Mouse (Mus musculus) bone marrow, adult 2 months (tissue): ENCODE data around the gene Catsper2.

Experiments used
- CTCF ChIP-seq: fragments of 200-500 bp; IDR thresholded peaks from 2 replicates; pipeline ENCODE4 v1.5.1; 2011; ENCODE audit warnings: low read length, control low read depth; ENCODE audit not compliant: control insufficient read depth, insufficient read depth
- POLR2A ChIP-seq: fragments of 200-500 bp; IDR thresholded peaks from 2 replicates; pipeline ENCODE4 v1.6.1; 2011; ENCODE audit warnings: low read depth, mild to moderate bottlenecking, control low read depth, low read length, borderline replicate concordance; ENCODE audit not compliant: control insufficient read depth

GRCm38 (mm10) chr2:121372266-121372665 is 41.3 kb downstream of the Catsper2 start:
- TF ChIP-seq POLR2A (no peak), CTCF (no peak)
